Mouse (Mus musculus): ENCODE measurements around the gene Prkn.

DNA sequence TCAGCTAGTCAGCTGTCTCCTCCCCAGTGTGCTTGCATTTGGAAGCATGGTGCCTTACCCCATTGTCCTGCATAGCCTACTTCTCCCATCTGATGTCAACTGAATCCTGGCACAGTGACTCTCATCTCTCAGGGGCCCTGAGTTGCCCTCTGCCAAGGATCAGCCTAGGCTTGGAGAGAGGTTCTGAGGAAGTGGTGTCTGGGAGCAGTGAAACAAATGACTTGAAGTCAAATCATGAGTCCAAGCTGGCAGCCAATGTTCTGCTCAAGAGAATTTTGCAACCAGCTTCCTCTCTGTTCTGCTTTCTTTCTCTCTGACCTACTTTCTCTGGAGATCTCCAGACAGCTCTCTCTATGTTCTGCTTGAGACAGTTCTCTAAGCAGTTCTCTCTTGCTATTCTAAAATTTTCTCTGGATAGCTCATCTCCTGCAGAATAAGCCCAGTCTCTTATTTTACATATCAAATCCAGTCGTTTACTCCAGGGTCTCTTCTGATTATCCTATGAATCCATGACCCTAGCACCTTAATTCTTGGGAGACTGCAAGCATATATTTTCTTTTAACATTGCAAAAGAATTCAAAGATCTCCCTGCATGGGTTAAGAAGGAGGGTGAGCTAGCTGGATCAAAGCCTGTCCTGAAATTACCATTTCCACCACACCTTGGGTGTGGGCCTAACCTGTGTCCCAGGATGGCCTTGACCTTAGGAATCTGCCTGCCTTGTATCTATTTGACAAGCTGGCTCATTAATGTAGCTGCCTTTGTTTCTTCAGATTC is 512.8 kb downstream of the Prkn start:
- TF ChIP-seq CTCF (IDR thresholded peaks at IDR 0.05; ENCODE audit: borderline replicate concordance, extremely low read depth, insufficient read depth, insufficient read length) (no peak), POLR2A (IDR thresholded peaks at IDR 0.05; ENCODE audit: borderline replicate concordance, extremely low read depth, insufficient read depth, insufficient read length, poor library complexity, severe bottlenecking) (no peak)
